Mouse (Mus musculus) kidney, postnatal 10 days (tissue): ENCODE measurements around the gene Elavl2.
A peak's percentile ranks its signal among the peaks of the same experiment; 100 is the strongest.
"Not testable (repeated sequence)": the region's sequence is repeated elsewhere in the genome, so short reads cannot be mapped to it uniquely, and the experiment has no call there.

Experiments
- DNase-seq: peaks from one replicate; pipeline ENCODE4 v3.0.0; 2021; ENCODE audit warnings: mixed read lengths

The Elavl2 gene

GRCm38 (mm10) chr4:91297706-91298105, 102.9 kb downstream of the Elavl2 start:
- DNase-seq = no peak

- no peak for DNase-seq
Measured at GRCm38 (mm10) chr4:91295317-91295716, 105.3 kb downstream of the Elavl2 start.

- no peak for DNase-seq
Measured at GRCm38 (mm10) chr4:91291526-91291925, 109.1 kb downstream of the Elavl2 start.

GRCm38 (mm10) chr4:91290373-91290772, 110.2 kb downstream of the Elavl2 start:
- DNase-seq = no peak

- DNase-seq = no peak
Measured at GRCm38 (mm10) chr4:91289151-91289550, 111.4 kb downstream of the Elavl2 start.

- no peak for DNase-seq
Measured at GRCm38 (mm10) chr4:91268390-91268789, 132.2 kb downstream of the Elavl2 start.

- DNase-seq = no peak
Measured at GRCm38 (mm10) chr4:91263733-91264440, 136.7 kb downstream of the Elavl2 start.

GRCm38 (mm10) chr4:91262839-91263238, 137.7 kb downstream of the Elavl2 start:
- no peak for DNase-seq

GRCm38 (mm10) chr4:91260622-91261021, 140.0 kb downstream of the Elavl2 start:
- DNase-seq = no peak

- DNase-seq = no peak
Measured at GRCm38 (mm10) chr4:91248650-91249049, 151.9 kb downstream of the Elavl2 start.

- DNase-seq = not testable (repeated sequence)
Measured at GRCm38 (mm10) chr4:91245136-91245535, 155.4 kb downstream of the Elavl2 start.

- no peak for DNase-seq
Measured at GRCm38 (mm10) chr4:91244554-91244953, 156.0 kb downstream of the Elavl2 start.

- DNase-seq = no peak
Measured at GRCm38 (mm10) chr4:91243896-91244295, 156.7 kb downstream of the Elavl2 start.

GRCm38 (mm10) chr4:91238739-91239485, 161.7 kb downstream of the Elavl2 start:
- no peak for DNase-seq

GRCm38 (mm10) chr4:91236976-91237375, 163.6 kb downstream of the Elavl2 start:
- no peak for DNase-seq

- no peak for DNase-seq
Measured at GRCm38 (mm10) chr4:91234941-91235340, 165.6 kb downstream of the Elavl2 start.

- no peak for DNase-seq
Measured at GRCm38 (mm10) chr4:91233599-91233998, 167.0 kb downstream of the Elavl2 start.

GRCm38 (mm10) chr4:91230439-91230863, 170.1 kb downstream of the Elavl2 start:
- no peak for DNase-seq

GRCm38 (mm10) chr4:91228341-91228740, 172.2 kb downstream of the Elavl2 start:
- DNase-seq = no peak

GRCm38 (mm10) chr4:91223811-91224210, 176.8 kb downstream of the Elavl2 start:
- no peak for DNase-seq

GRCm38 (mm10) chr4:91219322-91219721, 181.3 kb downstream of the Elavl2 start:
- DNase-seq = no peak

- DNase-seq = no peak
Measured at GRCm38 (mm10) chr4:91213917-91214316, 186.7 kb downstream of the Elavl2 start.

- peak; percentile 7 for DNase-seq
Measured at GRCm38 (mm10) chr4:91208415-91209292, 191.9 kb downstream of the Elavl2 start.
